Mouse (Mus musculus) olfactory bulb, adult 2 months (tissue): ENCODE results near the gene Gstp1.

Source experiments
- CTCF ChIP-seq: fragments of 200-500 bp; IDR thresholded peaks from 2 replicates; pipeline ENCODE4 v1.5.1; 2012; ENCODE audit warnings: low read depth, mild to moderate bottlenecking, low read length, moderate library complexity; ENCODE audit not compliant: insufficient read depth
- POLR2A ChIP-seq: fragments of 200-500 bp; IDR thresholded peaks from 2 replicates; pipeline ENCODE4 v1.6.1; 2012; ENCODE audit warnings: mild to moderate bottlenecking, low read depth, low read length, moderate library complexity; ENCODE audit not compliant: insufficient read depth

- TF ChIP-seq CTCF (no peak), POLR2A (no peak)
Measured at GRCm38 (mm10) chr19:3988066-3988465, 49.7 kb downstream of the Gstp1 start.
